Mouse (Mus musculus) small intestine, adult 2 months (tissue): ENCODE measurements around the gene Slc25a30. TPM values are rescaled to one million over a fixed set of nuclear protein-coding genes. Genes with fewer than 3 reads are reported as not detected.

Experiments
- H3K27ac ChIP-seq: fragments of 200-500 bp; 2 replicates; pipeline ENCODE4 v1.5.1; 2012; ENCODE audit warnings: low read depth, low read length, control low read depth, inconsistent platforms; ENCODE audit not compliant: insufficient read depth
- H3K27me3 ChIP-seq: fragments of 200-500 bp; 2 replicates; pipeline ENCODE4 v1.6.1; 2012; ENCODE audit warnings: mild to moderate bottlenecking, moderate library complexity, low read length, inconsistent platforms; ENCODE audit not compliant: control insufficient read depth, insufficient read depth
- H3K36me3 ChIP-seq: fragments of 200-500 bp; 2 replicates; pipeline ENCODE4 v1.6.1; 2012; ENCODE audit warnings: mild to moderate bottlenecking, low read length, control low read depth, inconsistent platforms; ENCODE audit not compliant: control insufficient read depth, insufficient read depth
- H3K4me1 ChIP-seq: fragments of 200-500 bp; 2 replicates; pipeline ENCODE4 v1.6.1; 2012; ENCODE audit warnings: low read length, inconsistent platforms, mixed read lengths; ENCODE audit not compliant: control insufficient read depth, insufficient read depth, insufficient read length
- H3K4me3 ChIP-seq: fragments of 200-500 bp; 2 replicates; pipeline ENCODE4 v1.5.1; 2012; ENCODE audit warnings: low read depth, mild to moderate bottlenecking, control low read depth, inconsistent platforms, low read length, moderate library complexity
- CTCF ChIP-seq: fragments of 200-500 bp; IDR thresholded peaks from 2 replicates; pipeline ENCODE4 v1.5.1; 2012; ENCODE audit warnings: low read depth, mild to moderate bottlenecking, control low read depth, inconsistent platforms, low read length, moderate library complexity, mixed read lengths; ENCODE audit not compliant: insufficient replicate concordance, insufficient read length; ENCODE audit errors: extremely low read depth
- POLR2A ChIP-seq: fragments of 200-500 bp; IDR thresholded peaks from 2 replicates; pipeline ENCODE4 v1.6.1; 2012; ENCODE audit warnings: low read depth, mild to moderate bottlenecking, control low read depth, inconsistent platforms, low read length, moderate library complexity
- WGBS: fragments of 180-500 bp; shearing (Covaris S2); methylation state at CpG from one replicate; pipeline ENCODE4 v1.1.7; 2018; 5-methylcytosine and 5-hydroxymethylcytosine counted together
- polyA plus RNA-seq: library from polyadenylated mRNA; depleted of rRNA; stranded (reverse); fragments of >200 nt; gene quantifications from 2 replicates; pipeline ENCODE4 v1.2.3, GENCODE M21; 2012; rRNA removed

Slc25a30 gene
- polyA plus RNA-seq, 1 experiment, result 1.2 TPM

DNA sequence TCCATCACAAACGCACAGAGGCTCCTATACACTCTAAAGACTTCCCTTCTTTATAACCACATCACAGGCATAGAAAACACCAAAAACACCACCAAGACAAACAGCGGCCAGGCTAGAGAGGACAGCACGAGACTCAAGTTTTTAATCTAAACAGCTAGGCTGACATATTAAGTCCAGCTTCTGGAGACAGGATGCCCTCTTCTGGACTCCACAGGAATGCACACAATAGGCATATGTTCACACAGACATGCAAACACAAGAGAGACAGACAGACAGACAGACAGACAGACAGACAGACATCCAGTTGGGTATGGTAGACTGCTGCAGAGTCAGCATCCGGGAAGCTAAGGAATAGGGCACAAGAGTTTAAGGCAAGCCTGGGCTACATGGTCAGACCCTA lies 73.2 kb downstream of the Slc25a30 start:
- 82% methylated on average over 4 of the region's 4 CpGs for WGBS
- Histone ChIP-seq H3K4me1 (no peaks in the 10 kb centered on the region), H3K27me3 (no peaks in the 10 kb centered on the region), H3K36me3 (peaks cover 72% of the 10 kb centered on the region), H3K4me3 (no peak overlapping the region), H3K27ac (no peak overlapping the region)
- TF ChIP-seq POLR2A (no peak), CTCF (no peak)

DNA sequence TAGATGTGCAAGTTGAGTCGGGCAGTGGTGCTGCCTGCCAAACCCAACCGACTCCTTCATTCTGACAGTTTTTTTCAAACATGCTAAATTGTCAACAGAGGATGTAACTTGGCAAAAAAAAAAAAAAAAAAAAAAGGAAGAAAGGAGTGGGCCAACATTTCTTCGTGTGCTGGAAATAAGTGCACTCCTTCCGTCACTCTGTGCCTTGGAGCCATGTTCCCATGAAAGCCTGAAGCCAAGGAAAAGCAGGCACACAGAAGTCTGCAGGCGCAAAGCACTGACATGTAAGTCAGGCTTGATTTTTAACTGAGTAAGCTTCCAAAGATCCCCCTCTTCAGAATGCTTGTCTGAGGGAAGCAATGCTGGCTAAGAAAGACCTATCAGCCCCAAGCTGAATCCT lies 74.2 kb downstream of the Slc25a30 start:
- TF ChIP-seq POLR2A (no peak), CTCF (no peak)
- Histone ChIP-seq H3K27me3 (no peaks in the 10 kb centered on the region), H3K36me3 (peaks cover 66% of the 10 kb centered on the region), H3K4me1 (no peaks in the 10 kb centered on the region), H3K4me3 (no peak overlapping the region), H3K27ac (no peak overlapping the region)
- 80% methylated on average over 5 of the region's 5 CpGs for WGBS

DNA sequence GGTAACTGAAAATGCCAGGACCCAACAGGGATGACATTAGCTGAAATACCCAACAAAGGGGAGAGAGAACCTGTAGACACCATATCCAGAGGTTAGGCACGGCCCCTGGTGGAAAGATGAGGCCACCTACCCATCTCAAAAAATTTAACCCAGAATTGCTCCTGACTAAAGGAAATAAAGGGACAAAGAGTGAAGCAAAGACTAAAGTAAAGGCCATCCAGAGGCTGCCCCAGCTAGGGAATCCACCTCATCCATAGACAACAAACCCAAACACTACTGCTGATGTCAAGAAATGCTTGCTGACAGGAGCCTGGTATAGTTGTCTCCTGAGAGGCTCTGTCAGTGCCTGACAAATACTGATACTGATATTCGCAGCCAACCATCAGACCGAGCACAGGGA lies 75.1 kb downstream of the Slc25a30 start:
- no peaks in the 10 kb centered on the region for H3K4me1 ChIP-seq
- H3K27ac ChIP-seq, result no peak overlapping the region
- H3K4me3 ChIP-seq, result no peak overlapping the region
- H3K27me3 ChIP-seq, result no peaks in the 10 kb centered on the region
- peaks cover 65% of the 10 kb centered on the region for H3K36me3 ChIP-seq
- WGBS, result 95% methylated on average over 3 of the region's 3 CpGs
- TF ChIP-seq CTCF, result no peak
- TF ChIP-seq POLR2A, result no peak

Other genes with a start within 250 kb of the Slc25a30 start
- not detected in 2 replicates for gene Spert, start 193.9 kb downstream of the Slc25a30 start, polyA plus RNA-seq
- gene Erich6b, start 144.8 kb downstream of the Slc25a30 start, polyA plus RNA-seq, result not detected in 2 replicates
- 3.3 and 5.7 TPM in 2 replicates for gene Cog3, start 32.5 kb downstream of the Slc25a30 start, polyA plus RNA-seq
- gene Tpt1, start 58.1 kb upstream of the Slc25a30 start, polyA plus RNA-seq, result 1,560 and 1,973 TPM in 2 replicates
- not detected in 2 replicates for gene Kctd4, start 168.0 kb upstream of the Slc25a30 start, polyA plus RNA-seq
- gene Gtf2f2, start 223.8 kb upstream of the Slc25a30 start, polyA plus RNA-seq, result 0.56 and 0.72 TPM in 2 replicates